Mouse (Mus musculus): ENCODE data around the gene Uimc1. TPM values are rescaled to one million over a fixed set of nuclear protein-coding genes. Genes with fewer than 3 reads are reported as not detected.

The Uimc1 gene
- polyA plus RNA-seq, 2 experiments = 27.1 to 28.5 TPM

GRCm38 (mm10) chr13:55006415-55006742, 93.7 kb downstream of the Uimc1 start:
- no peak for TF ChIP-seq POLR2A (IDR thresholded peaks at IDR 0.05; ENCODE audit: borderline replicate concordance, extremely low read depth, insufficient read depth, insufficient read length)
- H3K27me3 ChIP-seq (ENCODE audit: control insufficient read depth, insufficient read depth, low read length) = no peaks in the 10 kb centered on the region
- no peak overlapping the region for H3K27ac ChIP-seq (replicated peaks; ENCODE audit: low read depth, low read length)
- H3K4me2 ChIP-seq (replicated peaks; ENCODE audit: low read depth, low read length, severe bottlenecking) = no peak overlapping the region
- no peak overlapping the region for H3K4me3 ChIP-seq (replicated peaks; ENCODE audit: low read length)
- H3K36me3 ChIP-seq (ENCODE audit: control insufficient read depth, insufficient read depth, low read length) = no peaks in the 10 kb centered on the region
- no peak overlapping the region for H3K9ac ChIP-seq (ENCODE audit: low read depth, low read length, severe bottlenecking)
- no peaks in the 10 kb centered on the region for H3K9me3 ChIP-seq (ENCODE audit: control insufficient read depth, low read length)
- H3K4me1 ChIP-seq (ENCODE audit: control insufficient read depth, insufficient read depth, low read length) = no peaks in the 10 kb centered on the region
- DNase-seq (ENCODE audit: low spot score) (no peak), ATAC-seq (ENCODE audit: low FRiP score, low read depth) (no peak)
- 80% methylated on average over 7 of the region's 7 CpGs for WGBS

- Histone ChIP-seq H3K27me3 (ENCODE audit: control insufficient read depth, insufficient read depth, low read length) (no peaks in the 10 kb centered on the region), H3K36me3 (ENCODE audit: control insufficient read depth, insufficient read depth, low read length) (no peaks in the 10 kb centered on the region), H3K4me3 (replicated peaks; ENCODE audit: low read length) (no peak overlapping the region), H3K27ac (replicated peaks; ENCODE audit: low read depth, low read length) (no peak overlapping the region), H3K9me3 (ENCODE audit: control insufficient read depth, low read length) (no peaks in the 10 kb centered on the region), H3K4me1 (ENCODE audit: control insufficient read depth, insufficient read depth, low read length) (no peaks in the 10 kb centered on the region), H3K4me2 (replicated peaks; ENCODE audit: low read depth, low read length, severe bottlenecking) (no peak overlapping the region), H3K9ac (ENCODE audit: low read depth, low read length, severe bottlenecking) (no peak overlapping the region)
- no peak for TF ChIP-seq POLR2A (IDR thresholded peaks at IDR 0.05; ENCODE audit: borderline replicate concordance, extremely low read depth, insufficient read depth, insufficient read length)
- 71% methylated on average over 30 of the region's 31 CpGs for WGBS
- ATAC-seq (ENCODE audit: low FRiP score, low read depth) (no peak), DNase-seq (ENCODE audit: low spot score) (no peak)
Observed at GRCm38 (mm10) chr13:55005691-55006414, 94.2 kb downstream of the Uimc1 start.

DNA sequence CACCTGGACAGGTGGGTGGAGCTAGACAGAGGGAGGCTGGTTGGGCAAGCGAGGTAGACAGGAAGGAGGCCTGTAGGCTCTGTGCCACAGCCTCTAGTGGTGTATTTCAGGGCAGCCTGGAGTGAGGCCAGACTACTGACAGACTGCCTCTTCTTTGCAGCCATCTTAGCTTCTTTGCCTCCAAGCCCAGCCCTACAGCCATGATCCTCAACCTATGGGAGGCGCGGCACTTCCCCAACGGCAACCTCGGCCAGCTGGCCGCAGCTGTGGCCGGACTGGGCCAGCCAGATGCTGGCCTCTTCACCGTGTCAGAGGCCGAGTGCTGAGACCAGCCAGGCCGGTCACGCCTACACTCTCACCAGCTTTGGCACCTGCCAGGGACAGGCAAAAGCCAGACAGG, 95.5 kb downstream of the Uimc1 start:
- no peak overlapping the region for H3K27ac ChIP-seq (replicated peaks; ENCODE audit: low read depth, low read length)
- H3K4me2 ChIP-seq (replicated peaks; ENCODE audit: low read depth, low read length, severe bottlenecking) = no peak overlapping the region
- no peak overlapping the region for H3K9ac ChIP-seq (ENCODE audit: low read depth, low read length, severe bottlenecking)
- no peaks in the 10 kb centered on the region for H3K4me1 ChIP-seq (ENCODE audit: control insufficient read depth, insufficient read depth, low read length)
- no peak overlapping the region for H3K4me3 ChIP-seq (replicated peaks; ENCODE audit: low read length)
- DNase-seq (ENCODE audit: low spot score) (peak; percentile 9), ATAC-seq (ENCODE audit: low FRiP score, low read depth) (no peak)
- WGBS = 69% methylated on average over 7 of the region's 11 CpGs
- no peaks in the 10 kb centered on the region for H3K9me3 ChIP-seq (ENCODE audit: control insufficient read depth, low read length)
- no peaks in the 10 kb centered on the region for H3K36me3 ChIP-seq (ENCODE audit: control insufficient read depth, insufficient read depth, low read length)
- TF ChIP-seq POLR2A (IDR thresholded peaks at IDR 0.05; ENCODE audit: borderline replicate concordance, extremely low read depth, insufficient read depth, insufficient read length) = no peak
- H3K27me3 ChIP-seq (ENCODE audit: control insufficient read depth, insufficient read depth, low read length) = no peaks in the 10 kb centered on the region

DNA sequence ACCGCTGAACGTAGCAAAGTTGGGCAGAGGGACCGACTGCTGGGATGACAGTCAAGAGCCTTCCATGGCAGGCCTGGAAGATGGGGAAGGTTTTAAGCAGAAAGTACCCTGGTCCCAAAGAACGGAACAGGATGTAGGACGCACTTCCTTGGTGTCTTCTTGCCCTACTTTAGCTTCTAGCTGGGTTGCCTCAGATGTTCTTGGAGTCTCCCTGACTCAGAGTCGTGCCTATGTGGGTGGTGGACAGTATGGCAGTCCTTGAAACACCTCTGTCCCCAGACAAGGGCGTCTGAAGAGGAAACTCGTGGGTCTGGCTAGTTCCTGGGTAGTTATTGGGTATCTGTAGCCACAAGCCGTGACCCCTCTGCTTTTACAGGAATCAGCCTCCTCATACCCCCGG, 98.0 kb downstream of the Uimc1 start:
- Histone ChIP-seq H3K9me3 (ENCODE audit: control insufficient read depth, low read length) (no peaks in the 10 kb centered on the region), H3K27me3 (ENCODE audit: control insufficient read depth, insufficient read depth, low read length) (no peaks in the 10 kb centered on the region), H3K4me3 (replicated peaks; ENCODE audit: low read length) (no peak overlapping the region), H3K36me3 (ENCODE audit: control insufficient read depth, insufficient read depth, low read length) (no peaks in the 10 kb centered on the region), H3K4me1 (ENCODE audit: control insufficient read depth, insufficient read depth, low read length) (no peaks in the 10 kb centered on the region), H3K4me2 (replicated peaks; ENCODE audit: low read depth, low read length, severe bottlenecking) (no peak overlapping the region), H3K9ac (ENCODE audit: low read depth, low read length, severe bottlenecking) (no peak overlapping the region), H3K27ac (replicated peaks; ENCODE audit: low read depth, low read length) (no peak overlapping the region)
- WGBS = 82% methylated on average over 10 of the region's 10 CpGs
- ATAC-seq (ENCODE audit: low FRiP score, low read depth) (no peak), DNase-seq (ENCODE audit: low spot score) (no peak)
- no peak for TF ChIP-seq POLR2A (IDR thresholded peaks at IDR 0.05; ENCODE audit: borderline replicate concordance, extremely low read depth, insufficient read depth, insufficient read length)

GRCm38 (mm10) chr13:55000433-55000832, 99.7 kb downstream of the Uimc1 start:
- no peak for TF ChIP-seq POLR2A (IDR thresholded peaks at IDR 0.05; ENCODE audit: borderline replicate concordance, extremely low read depth, insufficient read depth, insufficient read length)
- no peak overlapping the region for H3K4me2 ChIP-seq (replicated peaks; ENCODE audit: low read depth, low read length, severe bottlenecking)
- H3K4me3 ChIP-seq (replicated peaks; ENCODE audit: low read length) = no peak overlapping the region
- H3K9ac ChIP-seq (ENCODE audit: low read depth, low read length, severe bottlenecking) = no peak overlapping the region
- H3K27me3 ChIP-seq (ENCODE audit: control insufficient read depth, insufficient read depth, low read length) = no peaks in the 10 kb centered on the region
- no peaks in the 10 kb centered on the region for H3K4me1 ChIP-seq (ENCODE audit: control insufficient read depth, insufficient read depth, low read length)
- H3K9me3 ChIP-seq (ENCODE audit: control insufficient read depth, low read length) = no peaks in the 10 kb centered on the region
- no peak overlapping the region for H3K27ac ChIP-seq (replicated peaks; ENCODE audit: low read depth, low read length)
- DNase-seq (ENCODE audit: low spot score) (no peak), ATAC-seq (ENCODE audit: low FRiP score, low read depth) (no peak)
- no peaks in the 10 kb centered on the region for H3K36me3 ChIP-seq (ENCODE audit: control insufficient read depth, insufficient read depth, low read length)
- WGBS = 79% methylated on average over 10 of the region's 10 CpGs
